Mouse (Mus musculus) ES-E14 (cell line): ENCODE results near the gene Carnmt1.

Source experiments
- CHD2 ChIP-seq: IDR thresholded peaks from 2 replicates; pipeline ENCODE4 v1.6.1; 2014; ENCODE audit warnings: mild to moderate bottlenecking, low read depth, low read length, inconsistent platforms
- HCFC1 ChIP-seq: IDR thresholded peaks from 2 replicates; pipeline ENCODE4 v1.6.1; 2012; ENCODE audit warnings: low read length, inconsistent platforms, borderline replicate concordance; ENCODE audit not compliant: insufficient read depth
- MAFK ChIP-seq: IDR thresholded peaks from 2 replicates; pipeline ENCODE4 v1.6.1; 2014; ENCODE audit warnings: mild to moderate bottlenecking, low read depth, low read length, inconsistent platforms; ENCODE audit not compliant: insufficient read depth
- ZC3H11A ChIP-seq: IDR thresholded peaks from 2 replicates; pipeline ENCODE4 v1.6.1; 2012; ENCODE audit warnings: low read depth, mild to moderate bottlenecking, inconsistent platforms, low read length, borderline replicate concordance
- ZNF384 ChIP-seq: IDR thresholded peaks from 2 replicates; pipeline ENCODE4 v1.6.1; 2012; ENCODE audit warnings: low read depth, low read length, inconsistent platforms

DNA sequence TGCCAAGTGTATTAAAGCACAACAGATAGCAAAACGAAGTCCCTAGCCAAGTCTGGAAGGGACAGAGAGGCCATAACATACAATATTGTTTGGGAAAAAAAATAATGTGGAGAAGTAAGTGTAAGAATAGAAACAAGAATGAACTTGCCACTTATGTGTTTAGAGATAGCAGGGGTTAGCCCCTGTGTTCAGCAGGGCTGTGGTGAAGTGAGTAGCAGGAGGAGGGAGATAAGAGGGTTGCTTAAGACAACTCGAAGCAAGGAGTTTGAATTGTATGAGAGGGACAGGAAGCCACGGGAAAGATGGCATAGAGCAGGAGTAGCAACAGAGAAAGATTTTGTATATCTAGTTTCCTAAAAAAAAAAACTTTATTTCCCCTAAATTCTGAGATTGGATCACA is 21.6 kb downstream of the Carnmt1 start:
- TF ChIP-seq ZNF384, result no peak
- no peak for TF ChIP-seq ZC3H11A
- no peak for TF ChIP-seq HCFC1
- no peak for TF ChIP-seq CHD2
- TF ChIP-seq MAFK, result no peak
